ENCODE assay signal across 27 mouse cellular contexts in genomic region chr19:21731887-21732286, GRCm38 (mm10).
"Had no signal": no experiment of that assay in that cellular context is flagged by ENCODE, and none has a peak within 500 bp of the region (broad histone marks: within the 10 kb centered on the region; RNA-seq: fewer than 3 reads in every experiment).

No protein-coding gene starts in this region.

- H3K27ac ChIP-seq: gastrocnemius, adult 2 months; heart, adult 2 months; heart, embryonic 13.5 days; heart, embryonic 15.5 days; hindbrain, embryonic 10.5 days; hindbrain, embryonic 12.5 days; hindbrain, embryonic 14.5 days; intestine, embryonic 15.5 days; layer of hippocampus, adult 2 months; left cerebral cortex, adult 2 months; limb, embryonic 12.5 days; liver, embryonic 13.5 days; liver, embryonic 15.5 days had no signal

- H3K36me3 ChIP-seq: heart, embryonic 13.5 days; heart, embryonic 15.5 days; hindbrain, embryonic 10.5 days; hindbrain, embryonic 12.5 days; intestine, embryonic 15.5 days; limb, embryonic 12.5 days; liver, embryonic 13.5 days; liver, embryonic 15.5 days had no signal

- H3K4me1 ChIP-seq: heart, embryonic 15.5 days; hindbrain, embryonic 10.5 days; hindbrain, embryonic 12.5 days; intestine, embryonic 15.5 days; liver, embryonic 15.5 days had no signal

- DNase-seq: gastrocnemius, adult 2 months; gastrocnemius, postnatal 10 days; gastrocnemius, postnatal 25 days; heart, adult 2 months; heart, postnatal 14 days; heart, postnatal 36 days; kidney, adult 18-20 months; kidney, adult 8-10 months; kidney, postnatal 10 days; kidney, postnatal 25 days; kidney, postnatal 4 days; left cerebral cortex, postnatal 4 days; liver; liver, embryonic 13.5 days had no signal

- H3K9me3 ChIP-seq: heart, embryonic 13.5 days; heart, embryonic 15.5 days; hindbrain, embryonic 10.5 days; hindbrain, embryonic 12.5 days; intestine, embryonic 15.5 days; limb, embryonic 12.5 days; liver, embryonic 13.5 days; liver, embryonic 15.5 days had no signal

- ATAC-seq: hindbrain, embryonic 16.5 days; inflammation-experienced regulatory T-cells, adult 6 months; intestine, embryonic 15.5 days; intestine, postnatal 0 days had no signal

- H3K27me3 ChIP-seq: heart, embryonic 13.5 days; heart, embryonic 15.5 days; hindbrain, embryonic 12.5 days; intestine, embryonic 15.5 days; limb, embryonic 12.5 days; liver, embryonic 13.5 days; liver, embryonic 15.5 days had no signal

- H3K4me3 ChIP-seq: gastrocnemius, adult 2 months; heart, adult 2 months; heart, embryonic 13.5 days; heart, embryonic 15.5 days; hindbrain, embryonic 10.5 days; hindbrain, embryonic 12.5 days; intestine, embryonic 15.5 days; layer of hippocampus, adult 2 months; left cerebral cortex, adult 2 months; limb, embryonic 12.5 days; liver, embryonic 13.5 days; liver, embryonic 15.5 days had no signal
